Mouse (Mus musculus) testis, adult 2 months (tissue): ENCODE measurements around the gene Map2k5. TPM values are rescaled to one million over a fixed set of nuclear protein-coding genes. Genes with fewer than 3 reads are reported as not detected.

Experiments
- H3K27ac ChIP-seq: fragments of 200-500 bp; 2 replicates; pipeline ENCODE4 v1.5.1; 2012; ENCODE audit warnings: low read depth, low read length; ENCODE audit not compliant: control insufficient read depth, insufficient read depth
- H3K27me3 ChIP-seq: fragments of 200-500 bp; 2 replicates; pipeline ENCODE4 v1.6.1; 2012; ENCODE audit warnings: mild to moderate bottlenecking, low read length, moderate library complexity; ENCODE audit not compliant: control insufficient read depth, insufficient read depth
- H3K36me3 ChIP-seq: fragments of 200-500 bp; 2 replicates; pipeline ENCODE4 v1.6.1; 2012; ENCODE audit warnings: mild to moderate bottlenecking, low read length; ENCODE audit not compliant: control insufficient read depth, insufficient read depth
- H3K4me1 ChIP-seq: fragments of 200-500 bp; 2 replicates; pipeline ENCODE4 v1.6.1; 2012; ENCODE audit warnings: low read length; ENCODE audit not compliant: control insufficient read depth, insufficient read depth
- H3K4me3 ChIP-seq: fragments of 200-500 bp; 2 replicates; pipeline ENCODE4 v1.5.1; 2012; ENCODE audit warnings: low read depth, mild to moderate bottlenecking, low read length, moderate library complexity, mixed read lengths; ENCODE audit not compliant: control insufficient read depth
- CTCF ChIP-seq: fragments of 200-500 bp; IDR thresholded peaks from 2 replicates; pipeline ENCODE4 v1.5.1; 2012; ENCODE audit warnings: low read depth, mild to moderate bottlenecking, inconsistent platforms, low read length, moderate library complexity; ENCODE audit not compliant: control insufficient read depth, insufficient read depth, insufficient replicate concordance
- POLR2A ChIP-seq: fragments of 200-500 bp; IDR thresholded peaks from 2 replicates; pipeline ENCODE4 v1.6.1; 2012; ENCODE audit warnings: low read depth, mild to moderate bottlenecking, inconsistent platforms, low read length, moderate library complexity; ENCODE audit not compliant: control insufficient read depth
- polyA plus RNA-seq: library from polyadenylated mRNA; depleted of rRNA; stranded (reverse); fragments of >200 nt; gene quantifications from 2 replicates; pipeline ENCODE4 v1.2.3, GENCODE M21; 2012; rRNA removed

Map2k5 gene
- polyA plus RNA-seq, result 47.8 and 53.3 TPM in 2 replicates

- no peak for TF ChIP-seq CTCF
- TF ChIP-seq POLR2A, result peak; percentile 61
- H3K4me3 ChIP-seq, result peak within 1 kb of the TSS; percentile 90
- peaks cover under 1% of the 10 kb centered on the region; the same call in 1 of the 2 replicates for H3K36me3 ChIP-seq
- H3K4me1 ChIP-seq, result peaks cover 2% of the 10 kb centered on the region
- H3K27ac ChIP-seq, result peak within 1 kb of the TSS; percentile 84
- no peaks in the 10 kb centered on the region for H3K27me3 ChIP-seq
These were observed at the start of gene Map2k5 for GRCm38 (mm10) chr9:63377270-63378142. TSS of gene Map2k5 (minus strand) at chr9:63377902.

GRCm38 (mm10) chr9:63421096-63421736 is 43.5 kb upstream of the Map2k5 start:
- no peak overlapping the region for H3K27ac ChIP-seq
- no peaks in the 10 kb centered on the region for H3K27me3 ChIP-seq
- no peaks in the 10 kb centered on the region for H3K36me3 ChIP-seq
- no peak overlapping the region for H3K4me3 ChIP-seq
- TF ChIP-seq CTCF, result no peak
- no peaks in the 10 kb centered on the region for H3K4me1 ChIP-seq

- Histone ChIP-seq H3K4me1 (no peaks in the 10 kb centered on the region), H3K27ac (no peak overlapping the region), H3K36me3 (no peaks in the 10 kb centered on the region), H3K4me3 (no peak overlapping the region), H3K27me3 (no peaks in the 10 kb centered on the region)
- TF ChIP-seq POLR2A (no peak), CTCF (no peak)
These were observed 42.7 kb upstream of the Map2k5 start for GRCm38 (mm10) chr9:63420396-63420795.

- peaks cover 4% of the 10 kb centered on the region for H3K4me1 ChIP-seq
- H3K4me3 ChIP-seq, result no peak overlapping the region
- no peaks in the 10 kb centered on the region for H3K27me3 ChIP-seq
- TF ChIP-seq POLR2A (no peak), CTCF (no peak)
- no peaks in the 10 kb centered on the region for H3K36me3 ChIP-seq
- no peak overlapping the region for H3K27ac ChIP-seq
These were observed 22.5 kb upstream of the Map2k5 start for GRCm38 (mm10) chr9:63400176-63400575.

- H3K27me3 ChIP-seq, result no peaks in the 10 kb centered on the region
- H3K4me3 ChIP-seq, result peak overlapping the region; percentile 97
- no peak for TF ChIP-seq POLR2A
- no peak for TF ChIP-seq CTCF
- peaks cover 4% of the 10 kb centered on the region for H3K4me1 ChIP-seq
- H3K27ac ChIP-seq, result peak overlapping the region; percentile 78
- no peaks in the 10 kb centered on the region for H3K36me3 ChIP-seq
These were observed 21.7 kb upstream of the Map2k5 start for GRCm38 (mm10) chr9:63399463-63399815.

- Histone ChIP-seq H3K4me3 (peak within 1 kb of the TSS; percentile 97), H3K27me3 (no peaks in the 10 kb centered on the region), H3K27ac (peak within 1 kb of the TSS; percentile 96), H3K4me1 (peaks cover 4% of the 10 kb centered on the region), H3K36me3 (no peaks in the 10 kb centered on the region)
- TF ChIP-seq CTCF (no peak), POLR2A (peak; percentile 63)
These were observed 21.1 kb upstream of the Map2k5 start, which contains the start of gene 2300009A05Rik for GRCm38 (mm10) chr9:63398611-63399462. TSS of gene 2300009A05Rik (minus strand) at chr9:63399246.

GRCm38 (mm10) chr9:63395612-63396011 is 17.9 kb upstream of the Map2k5 start:
- Histone ChIP-seq H3K27me3 (no peaks in the 10 kb centered on the region), H3K27ac (no peak overlapping the region), H3K4me3 (no peak overlapping the region), H3K4me1 (peaks cover 4% of the 10 kb centered on the region), H3K36me3 (no peaks in the 10 kb centered on the region)
- TF ChIP-seq CTCF (no peak), POLR2A (no peak)
